Mouse (Mus musculus): ENCODE data around the gene Pole3. TPM values are rescaled to one million over a fixed set of nuclear protein-coding genes. Genes with fewer than 3 reads are reported as not detected.

Gene Pole3
- total RNA-seq, 2 experiments from 2014 or later: 17.7 to 19.5 TPM

- DNase-seq: peak; percentile 60 to 74
These were observed 6.3 kb downstream of the Pole3 start for GRCm38 (mm10) chr4:62518416-62519121.

DNA sequence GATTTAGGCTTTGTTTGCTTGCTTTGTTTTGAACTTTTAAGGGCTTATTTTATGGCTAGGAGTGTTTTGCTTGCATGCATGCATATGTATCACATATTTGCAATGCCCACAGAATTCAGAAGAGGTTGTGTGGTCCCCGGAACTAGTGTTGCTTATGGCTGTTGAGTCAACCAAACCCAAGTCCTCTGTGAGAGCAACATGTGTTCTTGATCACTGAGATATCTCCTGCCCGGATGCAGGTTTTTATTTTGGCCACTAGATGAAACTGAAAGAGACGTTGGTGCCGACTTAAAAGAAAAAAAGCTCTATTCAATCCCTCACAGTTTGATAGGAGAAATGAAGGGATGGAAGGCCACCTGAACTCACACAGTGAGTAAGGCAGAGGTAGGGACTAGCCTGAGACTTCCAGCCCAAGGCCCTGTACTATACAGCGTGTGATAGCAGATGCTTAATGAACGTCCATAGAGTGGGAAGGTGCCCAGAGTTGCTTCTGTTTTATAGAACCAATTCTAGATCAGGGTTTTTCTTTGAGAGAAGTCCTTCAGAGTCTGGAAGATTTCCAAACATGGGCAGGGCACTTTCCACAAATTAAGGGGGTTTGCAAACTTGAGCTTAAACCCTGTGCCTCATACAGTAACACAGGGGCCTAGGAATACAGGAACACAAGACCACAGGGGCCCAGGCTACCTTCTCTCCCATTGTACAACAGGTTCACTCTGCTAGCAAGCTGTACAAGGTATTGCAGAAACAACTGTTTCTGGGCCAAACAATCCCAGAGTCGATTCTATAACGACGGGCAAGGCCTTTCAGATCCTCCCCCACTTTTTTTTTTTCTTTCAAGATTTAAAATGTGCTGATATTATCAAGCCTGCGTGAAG lies 7.1 kb downstream of the Pole3 start:
- DNase-seq: no peak

GRCm38 (mm10) chr4:62517046-62517445 lies 7.8 kb downstream of the Pole3 start:
- no peak for DNase-seq

DNA sequence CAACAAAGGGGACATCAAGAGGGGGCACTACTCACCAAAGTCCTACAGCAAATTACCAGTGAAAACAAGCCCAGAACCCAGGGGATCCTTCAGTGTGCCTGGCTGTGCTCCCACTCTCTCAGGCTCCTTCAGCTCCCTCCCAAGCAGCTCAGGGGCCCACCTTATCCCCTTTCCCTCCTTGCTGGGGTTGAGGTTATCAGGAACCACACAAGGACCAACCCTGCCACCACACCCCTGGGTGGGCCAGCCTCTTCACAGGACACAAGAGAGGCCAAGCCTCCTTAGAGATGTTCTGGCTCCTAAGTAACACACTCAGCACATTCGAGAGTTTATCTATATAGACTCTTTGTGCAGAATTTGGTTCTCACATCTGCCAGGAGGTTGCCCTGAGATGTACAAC lies 8.3 kb downstream of the Pole3 start:
- DNase-seq: no peak

DNA sequence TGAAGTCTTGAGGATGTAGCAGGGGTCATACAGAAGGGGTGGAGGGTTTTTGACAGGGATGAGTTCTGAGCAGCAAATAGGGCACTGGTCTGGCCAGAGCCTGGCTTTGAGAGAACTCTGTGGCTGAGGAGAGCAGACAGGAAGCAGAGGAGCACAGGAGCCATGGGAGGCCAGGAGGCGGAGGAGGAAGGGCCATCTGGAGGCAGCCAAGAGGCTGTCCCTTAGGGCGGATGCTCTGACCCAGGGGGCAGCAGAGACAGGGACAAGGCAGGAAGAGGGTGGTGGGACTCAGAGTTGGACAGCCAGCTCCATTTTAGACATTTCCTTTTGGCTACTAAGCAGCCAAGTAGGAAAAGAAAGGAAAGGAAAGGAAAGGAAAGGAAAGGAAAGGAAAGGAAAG lies 8.8 kb downstream of the Pole3 start:
- DNase-seq: peak; percentile 70 to 89

- DNase-seq: no peak
These were observed 9.4 kb downstream of the Pole3 start for GRCm38 (mm10) chr4:62515490-62515889.

- no peak for DNase-seq
These were observed 9.9 kb downstream of the Pole3 start for GRCm38 (mm10) chr4:62514995-62515394.

- DNase-seq: no peak
These were observed 10.8 kb downstream of the Pole3 start for GRCm38 (mm10) chr4:62513998-62514506.

GRCm38 (mm10) chr4:62509946-62510345 lies 14.9 kb downstream of the Pole3 start:
- DNase-seq: no peak

DNA sequence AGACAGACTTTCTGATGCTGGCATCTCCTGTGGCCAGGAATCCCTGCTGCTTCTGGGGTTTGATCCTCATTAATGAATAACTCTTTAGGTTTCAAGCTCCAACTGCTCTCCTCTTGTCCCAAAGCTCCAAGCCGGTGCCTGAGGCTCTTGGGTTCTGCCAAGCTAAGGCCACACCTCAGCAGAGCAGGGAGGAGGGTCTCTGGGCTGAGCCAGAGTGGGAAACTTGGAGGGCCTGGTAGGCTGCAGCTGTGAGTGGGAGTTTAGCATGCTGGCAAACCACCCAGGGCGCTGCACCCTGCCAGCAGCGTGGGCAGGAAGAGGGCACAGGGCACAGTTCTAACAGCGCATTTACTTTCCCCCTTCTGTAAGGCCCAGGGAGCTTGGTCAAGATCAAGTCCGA lies 16.0 kb downstream of the Pole3 start:
- no peak for DNase-seq

DNA sequence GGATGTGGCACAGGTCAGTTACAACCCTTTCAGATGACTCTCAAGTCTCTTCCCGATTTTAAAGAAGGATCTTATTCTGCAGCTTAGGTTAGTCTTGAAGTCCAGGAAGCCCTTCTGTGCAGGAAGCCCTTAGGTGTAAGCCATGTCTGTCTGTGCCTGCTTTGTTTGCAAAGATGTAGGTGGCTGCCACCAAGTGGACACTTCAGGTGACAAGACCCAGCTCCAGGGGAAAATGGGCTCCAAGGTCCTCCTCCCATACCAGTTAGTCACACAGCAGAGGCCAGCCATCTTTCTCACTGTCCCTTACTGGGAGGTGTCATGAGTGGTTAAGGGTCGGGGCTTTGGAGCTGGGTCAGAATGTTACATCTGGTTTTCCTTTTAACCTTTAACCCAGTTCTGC lies 18.1 kb downstream of the Pole3 start:
- DNase-seq: peak in 1 of 2 experiments; percentile 56

DNA sequence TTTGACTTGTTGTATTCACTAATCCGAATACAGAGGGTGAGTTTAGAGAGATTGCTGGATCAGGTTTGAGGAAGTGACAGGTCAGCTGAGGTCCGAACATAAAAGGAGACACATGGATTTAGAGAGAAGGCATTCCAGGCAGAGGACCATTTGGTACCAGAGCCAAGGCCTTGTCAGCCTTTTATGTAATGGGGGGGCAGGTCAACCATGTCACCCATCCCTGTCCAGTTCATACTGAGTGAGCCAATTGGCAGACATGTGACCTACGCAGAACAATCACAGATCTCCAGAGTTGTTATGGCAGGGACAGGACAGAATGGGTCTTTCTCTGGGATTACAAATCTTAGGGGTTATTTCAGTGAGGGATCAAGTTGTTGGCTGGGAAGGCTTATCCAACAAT lies 18.9 kb downstream of the Pole3 start:
- no peak for DNase-seq

DNA sequence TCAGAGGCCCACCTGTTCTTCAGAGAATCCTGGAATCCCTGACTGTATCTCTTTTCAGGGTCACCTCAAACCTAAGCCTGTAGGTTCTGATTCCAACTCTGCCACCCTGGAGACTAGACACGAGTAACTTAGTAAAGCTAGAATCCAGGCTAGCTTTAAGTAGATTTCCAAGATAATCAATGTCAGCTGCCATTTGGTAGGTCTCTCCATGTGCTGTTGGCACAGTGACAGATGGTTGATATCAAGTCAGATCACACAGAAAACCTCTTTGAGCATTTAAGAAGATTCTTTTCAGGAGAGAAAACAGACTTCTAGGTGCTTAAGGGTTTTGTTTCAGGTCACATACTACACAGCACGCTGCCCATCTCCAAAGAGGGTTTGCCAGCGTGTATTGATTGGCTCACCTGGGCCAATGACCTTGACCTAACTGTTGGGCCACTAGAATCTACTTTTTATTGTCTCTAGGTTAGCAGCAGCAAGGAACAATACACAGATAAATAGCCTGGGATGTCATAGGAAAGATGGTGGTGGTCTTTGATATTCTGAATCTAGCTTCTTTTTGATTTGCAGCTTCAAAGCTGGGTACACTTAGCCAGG lies 21.4 kb downstream of the Pole3 start, which contains the start of gene Hdhd3:
Hdhd3 (minus strand) TSS at position 94 of the 597 bp plus-strand sequence.
- DNase-seq: no peak

- no peak for DNase-seq
These were observed 21.9 kb downstream of the Pole3 start for GRCm38 (mm10) chr4:62502969-62503368.

GRCm38 (mm10) chr4:62501964-62502732 lies 22.7 kb downstream of the Pole3 start:
- DNase-seq: peak; percentile 94 to 96

DNA sequence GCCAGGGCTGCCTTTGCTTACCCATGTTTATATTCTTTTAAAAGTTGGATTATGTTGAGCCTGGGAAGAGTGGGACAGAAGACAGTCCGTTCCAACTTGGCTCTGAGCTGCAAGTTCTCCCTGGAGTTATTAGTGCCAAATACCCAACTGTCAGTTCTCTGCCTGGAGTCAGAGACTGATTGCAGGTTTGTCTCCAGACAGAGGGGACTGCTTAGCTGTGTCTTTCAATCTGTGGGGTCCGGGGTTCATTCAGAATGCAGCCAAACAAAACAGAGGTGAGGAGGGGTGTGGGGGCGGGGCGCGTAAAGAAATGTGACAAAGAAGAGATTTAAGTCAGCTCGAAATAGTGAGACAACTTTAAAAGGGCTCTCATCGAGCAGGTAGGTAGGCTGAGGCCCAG lies 23.3 kb downstream of the Pole3 start:
- DNase-seq: peak in 1 of 2 experiments; percentile 39

GRCm38 (mm10) chr4:62500799-62501198 lies 24.1 kb downstream of the Pole3 start:
- no peak for DNase-seq

DNA sequence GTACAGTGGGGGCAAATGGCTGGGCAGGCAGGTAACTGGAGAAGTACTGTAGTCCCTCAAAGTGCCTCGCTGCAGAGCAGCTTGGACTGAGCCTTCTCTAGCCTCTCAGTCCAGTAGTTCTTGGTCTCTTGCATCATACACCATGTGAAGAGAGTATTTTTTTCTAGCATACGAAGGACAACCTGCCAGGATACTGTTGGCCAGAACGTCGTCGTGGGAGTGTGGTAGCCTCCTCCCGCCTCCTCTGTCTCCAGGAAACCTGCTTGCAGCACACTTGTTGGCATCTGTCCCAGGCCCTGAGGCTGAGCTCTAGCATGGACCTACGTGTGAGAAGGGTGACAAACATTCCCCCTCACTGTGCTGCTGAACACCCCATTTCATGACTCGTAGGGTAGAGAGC lies 28.1 kb downstream of the Pole3 start:
- peak in 1 of 2 experiments; percentile 67 for DNase-seq

DNA sequence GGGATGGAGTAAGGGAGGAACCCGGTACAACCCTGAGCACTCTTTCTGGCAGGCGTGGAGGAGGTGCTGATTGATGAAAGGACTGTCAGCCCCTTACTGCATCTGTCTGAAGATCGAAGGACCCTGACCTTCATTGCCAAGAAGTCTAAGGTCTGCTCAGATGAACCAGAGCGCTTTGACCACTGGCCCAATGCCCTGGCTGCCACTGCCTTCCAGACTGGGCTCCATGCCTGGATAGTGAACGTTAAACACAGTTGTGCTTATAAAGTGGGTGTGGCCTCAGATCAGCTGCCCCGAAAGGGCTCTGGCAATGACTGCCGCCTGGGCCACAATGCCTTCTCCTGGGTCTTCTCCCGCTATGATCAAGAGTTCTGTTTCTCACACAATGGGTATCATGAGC lies 28.9 kb downstream of the Pole3 start:
- peak; percentile 72 to 77 for DNase-seq

DNA sequence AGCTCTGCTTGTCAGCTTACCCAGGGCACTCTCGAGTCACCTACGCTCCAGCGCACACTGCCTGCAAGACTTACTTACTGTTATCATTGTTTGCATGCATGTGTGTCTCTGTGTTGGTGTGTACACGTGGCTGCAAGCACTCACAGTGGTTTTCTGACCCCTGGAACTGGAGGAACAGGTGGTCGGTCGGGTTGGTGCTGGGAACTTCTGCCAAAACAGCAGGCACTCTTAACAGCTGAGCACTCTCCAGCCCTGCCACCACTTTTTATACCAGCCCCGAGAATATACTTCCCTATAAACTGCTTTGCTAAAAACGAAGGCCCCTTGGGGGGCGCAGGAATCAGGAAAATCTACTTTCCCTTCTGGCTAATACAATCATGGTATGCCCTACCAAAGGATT lies 30.6 kb downstream of the Pole3 start:
- no peak for DNase-seq

DNA sequence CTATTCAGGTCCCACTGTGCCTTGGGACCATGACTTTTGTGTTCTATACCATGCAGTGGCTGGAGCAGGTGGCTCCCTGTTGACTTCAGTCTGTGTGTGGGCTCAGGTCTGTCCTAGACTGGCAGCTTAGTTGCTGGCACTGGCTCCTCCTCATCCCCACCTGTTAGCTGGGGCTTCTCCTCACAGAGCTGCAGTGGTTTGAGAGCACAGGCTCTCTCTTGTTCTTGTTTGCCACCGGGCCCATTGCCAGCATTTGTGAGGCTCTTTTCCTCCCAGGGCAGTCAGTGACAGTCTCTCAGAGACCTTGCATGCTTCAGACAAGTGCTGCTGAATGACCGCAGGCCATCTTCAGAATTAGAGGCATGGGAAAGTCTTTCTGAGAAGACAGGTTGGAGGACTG lies 32.2 kb downstream of the Pole3 start:
- DNase-seq: no peak

GRCm38 (mm10) chr4:62487914-62488313 lies 37.0 kb downstream of the Pole3 start:
- DNase-seq: no peak

All from heart, adult 18-20 months (tissue).